Mouse (Mus musculus): ENCODE measurements around the gene Igsf6.

Gene Igsf6

GRCm38 (mm10) chr7:121074281-121074680 lies at the start of gene Igsf6:
Igsf6 (minus strand) TSS chr7:121074572.
- DNase-seq (ENCODE audit: low read depth): no peak

GRCm38 (mm10) chr7:121120143-121120818 lies 45.9 kb upstream of the Igsf6 start:
- DNase-seq (ENCODE audit: low read depth): peak; percentile 90

GRCm38 (mm10) chr7:121111762-121112161 lies 37.4 kb upstream of the Igsf6 start:
- no peak for DNase-seq (ENCODE audit: low read depth)

- DNase-seq (ENCODE audit: low read depth): peak; percentile 49
Measured at GRCm38 (mm10) chr7:121111321-121111720, 36.9 kb upstream of the Igsf6 start.

GRCm38 (mm10) chr7:121107851-121108250 lies 33.5 kb upstream of the Igsf6 start:
- no peak for DNase-seq (ENCODE audit: low read depth)

- peak; percentile 33 for DNase-seq (ENCODE audit: low read depth)
Measured at GRCm38 (mm10) chr7:121098614-121099389, 24.4 kb upstream of the Igsf6 start.

- DNase-seq (ENCODE audit: low read depth): no peak
Measured at GRCm38 (mm10) chr7:121093026-121093425, 18.7 kb upstream of the Igsf6 start.

- DNase-seq (ENCODE audit: low read depth): no peak
Measured at GRCm38 (mm10) chr7:121090748-121091147, 16.4 kb upstream of the Igsf6 start.

- DNase-seq (ENCODE audit: low read depth): no peak
Measured at GRCm38 (mm10) chr7:121088745-121089144, 14.4 kb upstream of the Igsf6 start.

GRCm38 (mm10) chr7:121085500-121085899 lies 11.1 kb upstream of the Igsf6 start:
- no peak for DNase-seq (ENCODE audit: low read depth)

GRCm38 (mm10) chr7:121084840-121085453 lies 10.6 kb upstream of the Igsf6 start:
- no peak for DNase-seq (ENCODE audit: low read depth)

GRCm38 (mm10) chr7:121082949-121083513 lies 8.7 kb upstream of the Igsf6 start:
- no peak for DNase-seq (ENCODE audit: low read depth)

- DNase-seq (ENCODE audit: low read depth): no peak
Measured at GRCm38 (mm10) chr7:121081816-121082215, 7.4 kb upstream of the Igsf6 start.

GRCm38 (mm10) chr7:121081350-121081749 lies 7.0 kb upstream of the Igsf6 start, which contains the start of gene Otoa:
Otoa (plus strand) TSS chr7:121081650.
- DNase-seq (ENCODE audit: low read depth): no peak

- DNase-seq (ENCODE audit: low read depth): peak; percentile 79
Measured at GRCm38 (mm10) chr7:121077829-121078228, 3.5 kb upstream of the Igsf6 start.

GRCm38 (mm10) chr7:121077311-121077710 lies 2.9 kb upstream of the Igsf6 start:
- DNase-seq (ENCODE audit: low read depth): no peak

- no peak for DNase-seq (ENCODE audit: low read depth)
Measured at GRCm38 (mm10) chr7:121075416-121075815, 1.0 kb upstream of the Igsf6 start.

- DNase-seq (ENCODE audit: low read depth): no peak
Measured at GRCm38 (mm10) chr7:121074801-121075400, 529 bp upstream of the Igsf6 start.

GRCm38 (mm10) chr7:121072506-121072905 lies 1.9 kb downstream of the Igsf6 start:
- no peak for DNase-seq (ENCODE audit: low read depth)

GRCm38 (mm10) chr7:121071276-121071675 lies 3.1 kb downstream of the Igsf6 start:
- DNase-seq (ENCODE audit: low read depth): no peak

GRCm38 (mm10) chr7:121064309-121064708 lies 10.1 kb downstream of the Igsf6 start:
- peak; percentile 61 for DNase-seq (ENCODE audit: low read depth)

Measured in NIH3T3 (cell line).